Mouse (Mus musculus): ENCODE results near the gene Gm11214.

DNA sequence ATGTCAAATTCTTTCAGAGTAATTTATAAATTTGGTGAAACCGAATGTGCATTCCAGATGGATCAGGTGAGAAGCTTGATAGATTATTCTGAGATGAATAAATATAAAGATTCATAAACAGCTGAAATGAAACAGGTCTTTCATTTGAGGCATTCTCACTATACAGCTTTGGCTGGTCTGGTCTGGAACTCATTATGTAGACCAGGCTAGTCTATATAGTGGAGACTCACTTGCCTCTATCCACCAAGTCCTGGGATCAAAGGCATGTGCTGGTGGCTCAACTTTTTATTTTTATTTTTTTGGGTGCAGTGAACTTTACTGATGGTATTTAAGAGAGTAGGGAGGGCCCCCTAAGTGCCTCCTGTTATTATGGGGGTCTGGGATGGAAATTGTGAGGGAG is 1.3 kb downstream of the Gm11214 start:
- TF ChIP-seq POLR2A (IDR thresholded peaks at IDR 0.05; ENCODE audit: insufficient read depth, low read depth, low read length) (no peak), CTCF (IDR thresholded peaks at IDR 0.05; ENCODE audit: insufficient read depth, low read depth, low read length) (no peak)

Measured in olfactory bulb, adult 2 months (tissue).